Mouse (Mus musculus) heart, embryonic 12.5 days (tissue): Measurements from ENCODE around the gene Pisd. TPM values are rescaled to one million over a fixed set of nuclear protein-coding genes. Genes with fewer than 3 reads are reported as not detected.
A peak's percentile ranks its signal among the peaks of the same experiment; 100 is the strongest.
"Not testable (repeated sequence)": the region's sequence is repeated elsewhere in the genome, so short reads cannot be mapped to it uniquely, and the experiment has no call there.

Experiments used
- ATAC-seq: fragments of 200-750 bp; cut with Nextera tagmentation; 2 replicates; pipeline ENCODE4 v1.8.0; 2017; ENCODE audit warnings: moderate TSS enrichment, moderate library complexity; ENCODE audit not compliant: insufficient number of reproducible peaks, low FRiP score
- H3K27ac ChIP-seq: fragments of 300-500 bp; sonication (generic); 2 replicates; pipeline ENCODE4 v1.5.1; 2016; ENCODE audit warnings: mild to moderate bottlenecking, moderate library complexity; ENCODE audit not compliant: poor library complexity, severe bottlenecking
- H3K27me3 ChIP-seq: fragments of 300-500 bp; sonication (generic); replicated peaks from 2 replicates; pipeline ENCODE4 v1.6.1; 2016; ENCODE audit warnings: mild to moderate bottlenecking, moderate library complexity
- H3K36me3 ChIP-seq: fragments of 300-500 bp; sonication (generic); 2 replicates; pipeline ENCODE4 v1.6.1; 2016; ENCODE audit warnings: mild to moderate bottlenecking, moderate library complexity
- H3K4me1 ChIP-seq: fragments of 300-500 bp; sonication (generic); replicated peaks from 2 replicates; pipeline ENCODE4 v1.6.1; 2016; ENCODE audit warnings: mild to moderate bottlenecking
- H3K4me2 ChIP-seq: fragments of 300-500 bp; sonication (generic); 2 replicates; pipeline ENCODE4 v1.6.1; 2016; ENCODE audit warnings: mild to moderate bottlenecking, moderate library complexity
- H3K4me3 ChIP-seq: fragments of 300-500 bp; sonication (generic); 2 replicates; pipeline ENCODE4 v1.5.1; 2016; ENCODE audit warnings: mild to moderate bottlenecking
- H3K9ac ChIP-seq: fragments of 300-500 bp; sonication (generic); 2 replicates; pipeline ENCODE4 v1.6.1; 2016; ENCODE audit warnings: mild to moderate bottlenecking, moderate library complexity
- H3K9me3 ChIP-seq: fragments of 300-500 bp; sonication (generic); replicated peaks from 2 replicates; pipeline ENCODE4 v1.6.1; 2016; ENCODE audit warnings: mild to moderate bottlenecking, moderate library complexity
- WGBS: fragments of 180-500 bp; shearing (Covaris S2); methylation state at CpG from one replicate; pipeline ENCODE4 v1.1.7; 2016; 5-methylcytosine and 5-hydroxymethylcytosine counted together
- polyA plus RNA-seq: library from polyadenylated mRNA; unstranded; fragments of >200 nt; fragmentation: Nextera tagmentation; extraction: Ambion mirVana; gene quantifications from 2 replicates; pipeline ENCODE4 v1.2.1, GENCODE M21; 2016

Pisd gene
- polyA plus RNA-seq, 1 experiment from 2014 or later = 47.7 TPM

DNA sequence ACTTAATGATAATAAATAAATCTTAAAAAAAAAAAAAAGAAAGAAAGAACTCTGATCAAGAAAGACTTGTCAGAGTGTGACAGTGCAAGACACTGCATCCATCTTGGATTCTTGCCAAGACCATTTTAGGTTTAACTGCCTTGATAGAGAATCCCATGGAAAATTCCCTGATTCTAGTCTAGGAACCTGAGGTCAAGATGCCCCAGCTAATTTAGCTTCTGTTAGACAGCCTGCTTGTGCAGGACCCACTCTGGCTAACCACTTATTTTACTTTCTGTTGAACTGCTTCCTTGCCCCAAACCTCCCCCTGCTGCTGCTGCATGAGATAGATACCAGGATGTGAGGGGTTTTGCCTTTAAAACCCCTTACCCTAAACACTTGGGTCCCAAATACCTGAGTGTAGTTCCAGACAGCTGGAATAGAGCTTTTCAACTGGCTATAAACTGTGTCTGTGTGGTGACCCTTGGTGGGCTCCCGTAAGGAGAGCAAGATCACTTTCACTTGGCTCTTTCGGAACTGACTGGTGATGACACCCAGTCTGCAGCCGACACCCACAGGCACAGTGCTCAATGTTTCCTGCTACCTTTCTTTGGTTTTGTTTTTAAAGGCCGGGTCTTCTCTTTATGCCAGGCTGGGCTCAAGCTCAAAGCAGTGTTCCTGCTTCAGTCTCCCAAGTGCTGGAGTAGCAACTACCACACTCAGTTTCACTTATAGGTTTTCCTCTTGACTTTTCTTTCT lies 17.6 kb downstream of the Pisd start:
- Histone ChIP-seq H3K9me3 (no peaks in the 10 kb centered on the region), H3K27ac (no peak overlapping the region), H3K4me1 (peaks cover 12% of the 10 kb centered on the region), H3K27me3 (no peaks in the 10 kb centered on the region), H3K36me3 (peaks cover 23% of the 10 kb centered on the region), H3K9ac (no peak overlapping the region), H3K4me3 (no peak overlapping the region), H3K4me2 (no peak overlapping the region)
- WGBS = 87% methylated on average over 4 of the region's 4 CpGs
- no peak for ATAC-seq

DNA sequence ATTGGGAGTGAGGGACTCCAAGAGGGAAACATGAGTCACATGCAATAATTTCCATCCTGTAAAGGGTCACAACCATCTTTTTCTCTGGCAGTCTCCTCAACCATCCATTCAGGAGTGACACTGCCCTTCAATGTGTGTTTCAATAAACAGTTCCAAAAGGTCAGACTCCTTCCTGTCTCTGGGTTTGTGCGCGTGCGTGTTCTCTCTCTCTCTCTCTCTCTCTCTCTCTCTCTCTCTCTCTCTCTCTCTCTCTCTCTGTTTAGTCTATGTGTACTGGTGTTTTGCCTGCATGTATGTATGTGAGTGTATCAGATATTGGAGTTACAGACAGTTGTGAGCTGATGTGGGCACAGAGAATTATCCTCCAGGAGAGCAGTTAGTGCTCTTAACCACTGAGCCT lies 18.4 kb downstream of the Pisd start:
- Histone ChIP-seq H3K27ac (no peak overlapping the region), H3K9ac (no peak overlapping the region), H3K4me3 (no peak overlapping the region), H3K27me3 (no peaks in the 10 kb centered on the region), H3K9me3 (no peaks in the 10 kb centered on the region), H3K36me3 (peaks cover 18% of the 10 kb centered on the region), H3K4me2 (no peak overlapping the region), H3K4me1 (peaks cover 14% of the 10 kb centered on the region)
- no peak for ATAC-seq
- WGBS = 88% methylated on average over 3 of the region's 3 CpGs

DNA sequence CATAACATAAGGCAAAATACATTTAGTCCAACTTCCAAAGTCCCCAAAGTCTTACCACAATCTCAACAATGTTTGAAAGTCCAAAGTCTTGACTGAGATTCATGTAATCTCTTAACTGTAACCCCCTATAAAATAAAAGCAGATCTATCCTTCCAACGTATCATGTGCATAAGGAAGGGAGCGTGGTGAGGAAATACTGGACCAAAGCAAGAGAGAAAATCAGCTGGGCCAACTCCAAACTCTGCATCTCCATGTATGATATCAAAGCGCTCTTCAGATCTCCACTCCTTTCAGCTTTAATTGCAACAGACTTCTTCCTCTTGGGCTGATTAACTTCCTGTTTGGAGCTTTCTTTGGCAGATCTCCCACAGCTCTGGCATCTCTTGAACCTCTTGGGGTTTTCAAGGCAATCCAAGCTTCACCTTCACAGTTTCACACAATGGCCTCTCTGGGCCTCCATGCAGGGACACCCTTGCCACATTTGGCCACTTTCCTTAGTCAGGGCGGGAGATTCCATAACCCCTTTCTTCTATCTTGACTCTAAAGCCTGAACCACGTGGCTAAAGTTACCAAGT lies 23.8 kb downstream of the Pisd start:
- ATAC-seq = no peak
- Histone ChIP-seq H3K9ac (no peak overlapping the region), H3K36me3 (peaks cover 18% of the 10 kb centered on the region), H3K9me3 (no peaks in the 10 kb centered on the region), H3K4me3 (no peak overlapping the region), H3K27me3 (no peaks in the 10 kb centered on the region), H3K4me1 (peaks cover 15% of the 10 kb centered on the region), H3K27ac (no peak overlapping the region), H3K4me2 (no peak overlapping the region)
- WGBS = 62% methylated on average over 5 of the region's 5 CpGs

DNA sequence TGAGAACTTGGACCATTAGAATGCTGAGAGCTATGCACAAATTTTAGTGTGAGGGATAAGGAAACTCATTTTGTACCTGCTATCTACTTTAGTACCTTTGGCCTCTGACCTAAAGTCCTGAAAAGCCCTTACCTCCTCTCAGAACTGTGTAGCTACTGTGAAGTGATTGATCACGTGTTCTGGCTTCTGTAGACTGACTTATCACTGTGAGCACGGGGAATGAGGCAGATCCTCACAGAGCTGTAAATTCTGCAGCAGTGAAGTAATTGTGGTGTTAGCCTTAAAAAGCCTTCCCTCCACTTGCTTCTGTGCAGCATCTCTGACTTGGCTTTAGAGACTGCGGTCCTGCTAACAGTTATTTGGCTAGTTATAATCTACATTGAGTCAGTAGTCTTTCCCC lies 24.7 kb downstream of the Pisd start:
- ATAC-seq = 0 out of 2 replicates have a peak, but pooled peaks have one; percentile 40
- WGBS = 53% methylated on average over 3 of the region's 3 CpGs
- no peaks in the 10 kb centered on the region for H3K27me3 ChIP-seq

DNA sequence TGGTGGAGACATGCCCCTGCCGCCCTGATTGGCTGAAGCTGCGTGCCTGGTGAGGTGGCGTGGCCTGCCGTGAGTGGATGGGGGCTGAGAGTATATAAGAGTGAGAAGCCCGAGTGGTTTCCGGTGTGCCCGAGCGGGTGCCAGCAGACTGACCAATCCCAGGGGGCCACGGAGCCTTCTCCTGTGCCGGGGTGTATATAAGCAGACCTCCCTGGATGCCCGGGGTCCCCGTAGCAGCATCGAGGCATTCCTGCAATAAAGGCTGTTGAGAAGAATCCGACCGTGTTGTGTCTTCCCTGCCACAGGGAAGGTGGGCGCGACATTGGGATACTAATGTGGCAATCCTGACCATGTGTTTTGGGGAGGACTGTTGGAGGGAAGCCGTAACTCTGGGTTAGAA lies 25.1 kb downstream of the Pisd start:
- WGBS = 88% methylated on average over 18 of the region's 18 CpGs

More for the DNA sequence above, 24.7 kb downstream of the Pisd start:
- Histone ChIP-seq H3K27ac (no peak overlapping the region), H3K9ac (no peak overlapping the region), H3K4me1 (peaks cover 10% of the 10 kb centered on the region), H3K4me3 (no peak overlapping the region), H3K9me3 (no peaks in the 10 kb centered on the region), H3K4me2 (no peak overlapping the region), H3K36me3 (peaks cover 18% of the 10 kb centered on the region)

DNA sequence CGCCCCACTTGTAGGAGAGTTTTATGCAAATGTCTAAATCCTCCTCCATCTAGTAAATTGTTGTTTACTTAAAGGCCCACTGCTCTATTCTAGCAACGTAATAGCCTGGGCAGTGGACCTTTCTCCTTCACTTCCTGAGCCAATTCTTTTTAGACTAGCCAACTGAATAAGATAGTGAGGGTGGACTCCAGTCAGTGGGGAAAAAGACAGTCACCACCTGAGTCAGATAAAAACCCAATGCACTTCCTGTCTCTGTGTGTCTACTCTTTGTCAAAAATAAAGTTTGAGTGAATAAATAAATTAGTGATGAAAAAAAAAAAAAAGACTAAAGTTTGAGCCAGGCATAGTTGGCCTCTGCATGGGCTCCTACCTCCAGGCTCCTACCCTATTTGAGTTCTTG lies 25.8 kb downstream of the Pisd start:
- 72% methylated on average over 2 of the region's 2 CpGs for WGBS
- peaks cover 18% of the 10 kb centered on the region for H3K36me3 ChIP-seq
- no peak overlapping the region for H3K4me2 ChIP-seq
- peaks cover 10% of the 10 kb centered on the region for H3K4me1 ChIP-seq
- H3K9me3 ChIP-seq = no peaks in the 10 kb centered on the region
- no peak overlapping the region for H3K9ac ChIP-seq
- H3K27me3 ChIP-seq = no peaks in the 10 kb centered on the region
- H3K4me3 ChIP-seq = no peak overlapping the region
- H3K27ac ChIP-seq = no peak overlapping the region
- no peak for ATAC-seq

More for the DNA sequence above, 25.1 kb downstream of the Pisd start:
- not testable (repeated sequence) for ATAC-seq, H3K4me3 ChIP-seq, H3K27ac ChIP-seq, H3K9me3 ChIP-seq, H3K9ac ChIP-seq, H3K4me2 ChIP-seq, H3K27me3 ChIP-seq
- H3K4me1 ChIP-seq = peaks cover 10% of the 10 kb centered on the region
- peaks cover 18% of the 10 kb centered on the region for H3K36me3 ChIP-seq

DNA sequence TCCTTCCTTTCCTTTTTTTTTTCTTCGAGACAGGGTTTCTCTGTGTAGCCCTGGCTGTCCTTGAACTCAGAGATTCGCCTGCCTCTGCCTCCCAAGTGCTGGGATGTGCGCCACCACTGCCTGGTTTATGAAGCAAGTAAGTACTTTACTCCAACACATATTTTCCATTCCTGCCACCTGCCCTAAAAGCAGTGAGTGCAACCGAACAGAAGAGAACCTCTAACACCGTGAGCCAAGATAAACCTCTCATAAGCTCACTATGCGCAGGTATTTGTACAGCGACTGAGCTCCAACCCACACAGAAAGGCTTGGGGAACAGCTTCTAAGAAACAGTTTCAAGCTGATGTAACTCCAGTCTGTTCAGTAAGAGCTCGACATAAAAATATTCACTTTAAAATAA lies 29.3 kb downstream of the Pisd start:
- WGBS = 92% methylated on average over 8 of the region's 8 CpGs
- Histone ChIP-seq H3K4me2 (no peak overlapping the region), H3K9ac (no peak overlapping the region), H3K4me1 (peaks cover 5% of the 10 kb centered on the region), H3K27me3 (no peaks in the 10 kb centered on the region), H3K36me3 (no peaks in the 10 kb centered on the region), H3K4me3 (no peak overlapping the region), H3K9me3 (0 out of 2 replicates have a peak, but pooled peaks cover 4% of the 10 kb centered on the region), H3K27ac (no peak overlapping the region)
- no peak for ATAC-seq

DNA sequence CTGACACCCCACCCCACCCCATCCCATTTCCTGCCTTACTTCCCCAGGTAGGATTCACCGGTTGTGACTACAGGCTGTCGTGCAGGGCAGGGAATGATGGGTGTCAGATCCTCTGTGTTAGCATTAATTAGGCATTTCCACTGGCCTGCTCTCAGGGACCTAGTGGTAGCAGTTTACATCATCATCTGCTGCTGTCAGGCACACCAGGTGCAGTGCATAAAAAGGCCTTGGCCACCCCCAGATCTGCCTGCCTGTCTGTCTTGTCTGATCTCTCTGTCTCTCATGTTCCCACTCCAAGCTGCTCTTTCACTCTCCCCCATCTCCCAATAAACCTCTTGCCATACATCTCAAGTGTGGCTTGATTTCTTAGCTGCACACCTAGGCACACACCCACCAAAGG lies 33.7 kb downstream of the Pisd start:
- Histone ChIP-seq H3K4me2 (no peak overlapping the region), H3K27ac (no peak overlapping the region), H3K9ac (no peak overlapping the region), H3K36me3 (no peaks in the 10 kb centered on the region), H3K4me1 (peaks cover 8% of the 10 kb centered on the region; the same call in 1 of the 2 replicates), H3K4me3 (no peak overlapping the region), H3K27me3 (no peaks in the 10 kb centered on the region), H3K9me3 (0 out of 2 replicates have a peak, but pooled peaks cover 4% of the 10 kb centered on the region)
- 55% methylated on average over 2 of the region's 2 CpGs for WGBS
- ATAC-seq = no peak

DNA sequence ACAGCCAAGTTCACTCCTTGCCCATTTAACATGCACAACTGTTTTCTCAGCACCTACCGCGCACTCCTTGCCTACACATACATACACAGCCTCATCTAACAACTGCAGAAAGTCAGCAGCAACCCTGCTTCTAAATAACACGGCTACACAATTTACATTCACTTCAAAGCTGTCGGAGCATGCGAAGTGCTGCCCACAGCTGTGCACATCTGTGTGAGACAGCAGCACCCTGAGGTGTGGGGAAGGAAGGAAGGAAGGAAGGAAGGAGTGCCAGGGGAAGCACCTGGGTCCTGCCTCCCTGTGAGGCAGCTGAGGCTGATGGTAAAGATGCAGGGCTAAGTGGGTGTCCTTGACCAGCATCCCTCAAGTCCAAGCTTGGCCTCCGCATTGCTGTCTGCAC lies 36.5 kb downstream of the Pisd start:
- Histone ChIP-seq H3K27me3 (no peaks in the 10 kb centered on the region), H3K9ac (no peak overlapping the region), H3K9me3 (no peaks in the 10 kb centered on the region), H3K4me2 (no peak overlapping the region), H3K4me3 (no peak overlapping the region), H3K27ac (no peak overlapping the region), H3K4me1 (peaks cover 26% of the 10 kb centered on the region), H3K36me3 (no peaks in the 10 kb centered on the region)
- WGBS = 92% methylated on average over 6 of the region's 6 CpGs
- no peak for ATAC-seq

DNA sequence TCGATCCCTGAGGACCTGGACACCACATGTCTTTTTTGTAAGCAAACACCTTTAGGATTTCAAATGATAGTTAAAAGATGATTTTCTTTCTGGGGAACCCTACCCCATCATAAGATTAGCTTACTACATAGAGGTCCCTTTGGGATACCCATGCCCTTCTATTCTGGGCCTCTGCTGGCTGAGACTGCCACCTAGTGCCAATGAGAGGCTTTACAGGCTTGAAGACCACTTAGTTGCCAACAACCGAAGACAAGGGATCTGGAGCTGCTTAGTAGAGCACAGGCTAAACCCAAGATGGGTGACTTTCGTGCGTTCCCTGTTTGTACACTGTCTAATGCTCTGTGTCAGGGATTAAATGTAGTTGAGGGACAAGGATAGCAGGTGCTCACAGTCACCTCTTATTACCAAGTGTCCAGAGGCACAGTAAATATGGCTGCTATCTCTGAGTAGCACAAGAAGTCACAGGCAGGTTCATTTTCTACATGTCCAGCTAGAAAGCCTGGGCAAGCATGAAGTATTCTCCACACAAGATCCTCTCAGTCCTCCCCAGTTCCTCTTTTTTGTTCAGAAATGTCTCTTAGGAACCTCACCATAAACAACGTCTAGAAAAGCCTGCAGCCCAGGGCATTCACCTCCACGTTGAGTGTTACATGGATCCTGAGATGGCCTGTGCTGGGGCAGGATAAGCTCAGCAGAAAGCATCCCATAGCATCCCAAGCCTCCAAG lies 37.6 kb downstream of the Pisd start:
- no peaks in the 10 kb centered on the region for H3K9me3 ChIP-seq
- no peak overlapping the region for H3K4me3 ChIP-seq
- H3K4me1 ChIP-seq = peaks cover 34% of the 10 kb centered on the region
- 63% methylated on average over 6 of the region's 6 CpGs for WGBS
- H3K27me3 ChIP-seq = no peaks in the 10 kb centered on the region
- no peak overlapping the region for H3K27ac ChIP-seq
- H3K36me3 ChIP-seq = no peaks in the 10 kb centered on the region
- ATAC-seq = 0 out of 2 replicates have a peak, but pooled peaks have one; percentile 16
- no peak overlapping the region for H3K9ac ChIP-seq
- H3K4me2 ChIP-seq = no peak overlapping the region
